Mouse (Mus musculus) liver (tissue): ENCODE results near the gene Gm813.

Experiments used
- DNase-seq: peaks from one replicate; pipeline ENCODE4 v3.0.0-alpha.2; 2020; ENCODE audit warnings: mixed read lengths

Gm813 gene

GRCm38 (mm10) chr16:58616878-58617277 lies at the start of gene Gm813:
TSS of gene Gm813 (minus strand) at chr16:58616978.
- no peak for DNase-seq

GRCm38 (mm10) chr16:58665137-58665536 lies 48.4 kb upstream of the Gm813 start:
- peak; percentile 0 for DNase-seq

DNA sequence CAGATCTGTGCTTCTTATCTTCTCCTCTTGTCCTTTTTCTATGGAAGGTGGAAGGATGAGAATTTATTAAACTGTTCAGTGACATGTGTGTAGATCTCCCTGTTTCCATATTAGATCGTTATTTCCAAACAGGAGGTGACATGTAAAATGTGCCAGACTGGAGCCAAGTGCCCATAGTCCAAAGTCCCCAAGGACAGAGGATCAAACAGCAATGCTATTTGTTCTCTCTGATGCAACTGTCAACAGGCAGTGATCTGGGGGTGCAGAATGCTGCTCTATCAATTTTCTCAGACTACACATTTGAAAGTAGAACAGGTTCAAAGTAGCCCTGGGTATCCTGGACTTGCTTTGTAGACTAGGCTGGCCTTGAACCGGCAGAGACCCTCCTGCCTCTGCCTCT lies 47.0 kb upstream of the Gm813 start:
- DNase-seq = peak; percentile 6

- peak; percentile 3 for DNase-seq
Measured at GRCm38 (mm10) chr16:58663021-58663420, 46.2 kb upstream of the Gm813 start.

GRCm38 (mm10) chr16:58662287-58662791 lies 45.6 kb upstream of the Gm813 start:
- peak; percentile 3 for DNase-seq

DNA sequence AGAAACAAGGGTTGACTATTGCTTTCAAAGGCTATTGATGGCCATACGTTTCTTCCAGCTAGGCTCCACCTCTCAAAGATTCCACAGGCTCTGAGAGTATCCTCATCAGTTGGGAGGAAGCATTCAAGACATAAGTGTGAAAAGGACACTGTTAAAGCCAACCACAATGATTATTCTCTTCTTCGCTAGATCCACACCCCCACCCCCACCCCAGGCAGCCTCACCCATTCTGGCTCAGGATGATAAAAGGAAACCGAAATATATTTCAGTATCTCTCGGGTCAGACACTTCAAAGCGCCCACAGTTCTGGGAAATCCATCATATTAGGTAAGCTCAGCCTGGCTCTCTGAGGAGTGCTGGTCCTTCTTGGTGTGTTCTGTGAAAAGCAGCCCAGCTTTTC lies 45.0 kb upstream of the Gm813 start:
- peak; percentile 88 for DNase-seq

DNA sequence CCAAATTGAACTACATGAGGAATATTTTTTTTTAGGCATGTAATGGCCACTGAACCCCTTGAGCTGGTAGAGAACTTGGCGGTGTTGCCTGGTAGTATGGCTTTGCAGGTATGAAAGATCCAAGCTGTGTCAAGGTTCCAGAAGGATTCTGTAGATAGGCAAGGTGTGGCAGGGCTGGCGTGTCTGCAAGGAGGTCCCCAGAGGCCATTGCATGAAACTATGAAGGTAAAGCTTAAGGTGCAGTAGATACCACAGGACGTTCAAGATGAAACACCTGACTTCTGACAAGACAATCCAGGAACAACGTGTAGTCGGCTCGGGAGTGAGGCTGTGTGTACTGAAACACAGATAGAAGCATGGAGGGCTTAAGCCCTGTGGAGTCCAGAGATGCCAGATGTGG lies 41.9 kb upstream of the Gm813 start:
- DNase-seq = peak; percentile 78

DNA sequence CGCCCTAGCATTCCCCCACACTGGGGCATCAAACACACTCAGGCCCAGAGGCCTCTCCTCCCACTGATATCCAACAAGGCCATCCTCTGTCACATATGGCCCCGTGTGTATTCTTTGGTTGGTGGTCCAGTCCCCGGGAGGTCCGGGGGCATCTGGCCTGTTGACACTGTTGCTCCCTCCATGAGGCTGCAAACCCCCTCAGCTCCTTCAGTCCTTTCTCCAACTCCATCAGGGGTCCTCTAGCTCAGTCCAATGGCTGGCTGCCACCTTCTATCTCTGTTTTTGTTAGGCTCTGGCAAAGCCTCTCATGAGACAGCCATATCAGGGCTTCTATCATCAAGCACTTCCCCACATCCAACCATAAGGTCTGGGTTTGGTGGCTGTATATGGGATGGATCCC lies 39.7 kb upstream of the Gm813 start:
- peak; percentile 4 for DNase-seq

DNA sequence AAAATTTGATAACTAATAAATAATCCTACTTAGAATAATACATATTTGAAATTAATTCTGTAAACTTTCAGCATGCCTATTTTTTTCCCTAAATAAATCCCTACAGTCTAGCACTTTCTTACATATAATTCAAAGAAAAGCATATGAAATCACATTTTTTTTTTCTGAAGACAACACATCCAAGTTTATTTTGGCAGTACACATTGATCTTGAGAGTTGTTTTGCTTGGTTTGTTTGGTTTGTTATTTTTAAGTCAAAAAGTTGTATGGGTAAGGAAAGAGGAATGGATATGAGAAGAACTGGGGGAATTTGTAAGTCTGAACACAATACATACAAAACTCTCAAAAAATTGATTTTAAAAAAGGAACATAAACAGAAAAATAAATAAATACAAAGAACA lies 39.0 kb upstream of the Gm813 start:
- DNase-seq = no peak

GRCm38 (mm10) chr16:58649979-58650378 lies 33.2 kb upstream of the Gm813 start:
- DNase-seq = peak; percentile 0

DNA sequence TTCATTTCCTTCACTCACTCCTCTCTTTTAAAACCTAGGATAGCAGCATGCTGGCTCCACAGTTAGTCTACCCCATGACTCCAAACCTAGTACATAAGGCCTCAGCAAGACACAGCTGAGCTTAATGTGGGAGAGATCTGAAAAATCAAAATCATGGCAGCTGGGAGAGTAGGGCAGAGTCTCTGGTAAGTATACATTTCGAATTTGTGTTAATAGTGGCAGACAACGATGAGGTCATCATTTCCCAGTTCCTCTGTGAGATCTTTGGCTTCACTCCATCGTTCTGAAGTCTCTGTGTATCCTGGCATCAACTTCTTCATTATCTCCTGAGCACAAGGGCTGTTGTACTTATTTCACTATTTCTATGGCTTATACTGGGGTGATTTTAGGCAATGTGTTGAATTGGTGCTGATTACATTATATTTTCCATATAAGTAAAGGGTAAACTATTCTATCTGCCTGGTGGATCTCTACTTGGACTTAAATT lies 22.0 kb upstream of the Gm813 start, which contains the start of gene E330017A01Rik:
Gene E330017A01Rik, minus strand, starts transcription at position 51 of the 487 bp plus-strand sequence.
- DNase-seq = no peak

DNA sequence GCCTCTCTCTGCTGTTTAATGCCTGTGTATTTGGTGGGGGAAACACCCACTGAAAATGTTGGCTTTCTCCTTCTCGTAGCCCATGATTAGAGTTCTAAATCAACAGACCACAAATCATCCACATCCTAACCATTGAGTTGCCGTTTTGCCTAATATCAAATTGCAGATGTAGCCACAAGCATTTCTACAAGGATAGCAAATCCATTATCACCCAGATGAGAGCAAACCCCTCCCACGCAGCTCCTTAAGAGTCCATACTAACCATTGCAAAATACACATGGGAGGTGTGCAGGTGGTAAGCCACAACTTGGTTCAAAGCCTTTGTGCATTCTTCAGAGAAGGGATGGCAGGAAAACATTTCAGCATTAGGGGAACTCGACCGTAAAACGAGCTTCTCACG lies 21.2 kb upstream of the Gm813 start:
- no peak for DNase-seq

DNA sequence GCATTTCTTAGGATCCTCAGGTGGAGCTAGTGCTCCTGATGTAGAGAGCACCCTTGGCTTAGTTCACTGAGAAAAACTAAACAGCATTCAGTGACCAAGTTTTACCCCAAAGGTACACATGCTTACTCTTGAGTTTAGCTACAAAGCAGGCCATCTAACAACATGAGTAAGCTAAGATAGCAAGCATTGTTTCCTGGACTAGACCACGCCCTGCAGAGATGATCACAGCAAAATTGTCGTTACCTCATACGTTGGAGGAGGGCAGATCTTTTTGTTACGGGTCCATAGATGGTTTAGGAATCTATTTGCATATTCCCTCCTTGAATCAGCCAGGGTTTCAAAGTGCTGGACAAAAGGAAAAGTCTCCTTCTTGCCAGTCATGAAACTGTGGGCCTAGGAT lies 20.7 kb upstream of the Gm813 start:
- DNase-seq = peak; percentile 53

- no peak for DNase-seq
Measured at GRCm38 (mm10) chr16:58635866-58636265, 19.1 kb upstream of the Gm813 start.

GRCm38 (mm10) chr16:58629736-58630135 lies 13.0 kb upstream of the Gm813 start:
- peak; percentile 57 for DNase-seq

GRCm38 (mm10) chr16:58628968-58629367 lies 12.2 kb upstream of the Gm813 start:
- no peak for DNase-seq

- DNase-seq = no peak
Measured at GRCm38 (mm10) chr16:58628336-58628680, 11.5 kb upstream of the Gm813 start.

- no peak for DNase-seq
Measured at GRCm38 (mm10) chr16:58627597-58628335, 11.0 kb upstream of the Gm813 start.

DNA sequence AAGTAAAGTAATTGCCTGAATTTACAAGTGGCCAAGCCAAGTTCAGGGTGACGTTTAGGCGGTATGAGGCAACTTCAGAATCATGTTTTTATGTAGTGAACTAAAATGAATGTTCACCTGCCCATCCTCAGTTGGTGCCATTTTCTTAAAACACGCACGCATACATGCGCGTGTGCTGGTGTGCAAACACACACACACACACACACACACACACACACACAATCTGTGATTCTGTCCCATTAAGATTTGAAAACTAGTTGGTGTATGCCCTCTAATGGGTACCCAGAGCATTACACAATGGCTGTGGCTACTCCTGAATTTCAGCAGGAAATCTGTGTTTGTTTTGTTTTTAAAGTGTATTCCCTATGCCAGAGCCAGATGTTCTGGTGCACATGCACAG lies 7.2 kb upstream of the Gm813 start:
- no peak for DNase-seq

DNA sequence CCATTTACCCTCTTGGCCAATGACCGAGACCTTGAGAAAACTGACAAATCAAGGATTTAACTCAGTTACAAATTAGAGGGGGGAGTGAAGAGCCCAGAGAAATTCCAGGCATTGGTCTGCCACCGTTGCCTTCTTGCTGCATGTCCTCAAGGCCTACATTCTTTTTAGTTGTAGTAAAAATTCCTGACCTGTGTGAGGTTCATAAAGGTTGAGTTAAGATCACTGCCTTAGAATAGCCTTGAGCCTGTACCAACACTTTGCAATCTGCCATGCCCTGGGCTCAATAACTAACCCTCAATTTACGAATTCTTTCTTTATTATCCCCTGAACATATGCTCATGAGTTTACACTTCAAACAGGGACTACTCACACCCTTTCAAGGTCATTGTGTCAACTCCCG lies 6.3 kb upstream of the Gm813 start:
- DNase-seq = no peak

DNA sequence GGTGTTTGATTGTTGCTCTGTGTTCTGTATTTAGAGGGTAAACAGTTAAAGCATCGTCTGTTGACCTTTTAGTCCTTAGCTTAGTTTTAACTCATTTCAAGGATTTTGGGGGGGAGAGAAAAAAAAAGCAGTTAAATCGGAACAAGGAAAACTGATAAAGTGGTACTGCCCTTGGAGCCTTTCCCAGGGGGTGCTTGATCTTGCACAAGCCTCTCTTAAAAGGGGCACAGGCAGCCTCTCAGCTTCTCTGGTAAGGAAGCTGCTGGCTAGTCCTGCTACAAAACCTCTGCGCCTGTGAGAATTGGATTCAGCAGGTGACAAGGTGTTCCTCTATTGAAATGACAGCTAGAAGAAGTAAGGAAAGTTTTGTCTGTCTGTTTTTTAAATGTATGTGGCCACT lies 5.6 kb upstream of the Gm813 start:
- no peak for DNase-seq

DNA sequence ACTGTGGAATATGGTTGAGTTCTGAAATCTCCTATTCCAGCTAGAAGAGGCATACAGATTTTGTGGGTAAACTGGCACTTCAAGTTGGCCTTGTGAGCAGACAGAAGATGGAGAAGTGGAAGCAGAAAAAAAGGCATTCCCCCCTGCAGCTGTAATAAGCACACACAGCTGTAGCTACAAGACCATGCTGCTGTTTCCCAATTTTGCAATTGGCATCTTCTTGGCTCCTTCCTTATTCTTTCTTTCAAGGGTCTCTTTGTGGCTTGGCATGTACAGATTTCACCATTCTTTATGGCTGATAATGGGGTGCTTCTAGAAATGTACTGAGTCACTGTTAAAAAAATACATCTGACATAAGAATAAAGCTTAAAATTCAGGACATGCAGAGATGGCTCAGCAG lies 568 bp upstream of the Gm813 start:
- DNase-seq = no peak

GRCm38 (mm10) chr16:58612969-58613368 lies 3.8 kb downstream of the Gm813 start:
- DNase-seq = no peak

DNA sequence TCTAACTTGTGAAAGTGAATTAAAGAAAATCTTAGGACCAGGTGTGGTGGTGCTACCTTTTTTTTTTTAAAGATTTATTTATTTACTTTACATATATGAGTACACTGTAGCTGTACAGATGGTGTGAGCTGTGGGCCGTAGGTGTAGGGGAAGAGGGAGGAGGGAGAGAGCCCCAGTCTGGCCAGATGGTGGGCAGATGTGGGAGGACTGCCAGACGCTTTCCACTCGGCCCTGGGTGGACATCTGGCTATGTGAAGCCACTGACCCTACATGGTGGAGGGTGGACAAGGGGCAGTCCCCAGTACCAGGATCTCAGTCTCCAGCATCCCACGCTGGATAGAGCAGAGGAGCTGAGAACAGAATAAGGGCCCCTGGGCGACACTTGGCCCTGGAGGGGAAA lies 9.7 kb downstream of the Gm813 start:
- DNase-seq = no peak

GRCm38 (mm10) chr16:58604680-58605079 lies 12.1 kb downstream of the Gm813 start:
- DNase-seq = no peak
